Mouse (Mus musculus) erythroblast, embryonic 14.5 days (primary cell): ENCODE data around the gene Syde2.

Source experiments
- GATA1 ChIP-seq: IDR thresholded peaks from 2 replicates; pipeline ENCODE4 v1.6.1; 2012; ENCODE audit warnings: low read length, inconsistent platforms, mixed read lengths
- TAL1 ChIP-seq: IDR thresholded peaks from 3 replicates; pipeline ENCODE4 v1.6.1; 2012; ENCODE audit warnings: low read length, inconsistent platforms, mixed read lengths

- TF ChIP-seq GATA1 (no peak), TAL1 (no peak)
Observed at GRCm38 (mm10) chr3:146053873-146054272, 66.2 kb downstream of the Syde2 start.
